Mouse (Mus musculus): Measurements from ENCODE around the gene Ssc4d. TPM values are rescaled to one million over a fixed set of nuclear protein-coding genes. Genes with fewer than 3 reads are reported as not detected.

Gene Ssc4d
- total RNA-seq, 2 experiments from 2014 or later: 0.79 to 1.3 TPM

- no peak for DNase-seq (ENCODE audit: low spot score in 2 of 2)
Observed at GRCm38 (mm10) chr5:135911633-135912220, 62.6 kb downstream of the Ssc4d start.

GRCm38 (mm10) chr5:135910813-135911212 is 63.5 kb downstream of the Ssc4d start:
- no peak for DNase-seq (ENCODE audit: low spot score in 2 of 2)

Other genes with a start within 250 kb of the Ssc4d start
- gene Tmem120a, start 230.1 kb downstream of the Ssc4d start, total RNA-seq (2021): 10 to 100 TPM; 18.3 to 22.4 TPM
- not detected for gene Styxl1, start 196.1 kb downstream of the Ssc4d start, total RNA-seq (2021)
- gene Mdh2, start 196.1 kb downstream of the Ssc4d start, total RNA-seq (2021): 100 to 1,000 TPM; 431 to 433 TPM
- gene Srrm3, start 167.6 kb downstream of the Ssc4d start, total RNA-seq (2021): 10 to 100 TPM; 94.9 to 95.4 TPM
- 10 to 100 TPM; 16.5 to 31.4 TPM for gene Hspb1, start 86.6 kb downstream of the Ssc4d start, total RNA-seq (2021)
- gene Ywhag, start 39.9 kb downstream of the Ssc4d start, total RNA-seq (2021): 1,000 to 10,000 TPM; 1,157 to 1,215 TPM
- gene Zp3, start 5.6 kb upstream of the Ssc4d start, total RNA-seq (2021): not detected
- 10 to 100 TPM in 1 of 2 experiments, 1 to 10 TPM in 1; 8.3 to 10.2 TPM for gene Dtx2, start 20.3 kb upstream of the Ssc4d start, total RNA-seq (2021)
- not detected for gene Upk3b, start 64.0 kb upstream of the Ssc4d start, total RNA-seq (2021)
- gene Upk3bl, start 80.0 kb upstream of the Ssc4d start, total RNA-seq (2021): under 1 TPM in 1 of 2 experiments, not detected in 1; 0.75 TPM
- 10 to 100 TPM in 1 of 2 experiments, 1 to 10 TPM in 1; 4.8 to 10.3 TPM for gene Rasa4, start 109.4 kb upstream of the Ssc4d start, total RNA-seq (2021)
- gene Polr2j, start 142.1 kb upstream of the Ssc4d start, total RNA-seq (2021): 10 to 100 TPM; 74.9 to 75.7 TPM
- 10 to 100 TPM; 13.8 to 16.2 TPM for gene Lrwd1, start 161.5 kb upstream of the Ssc4d start, total RNA-seq (2021)
- 1 to 10 TPM; 9.0 to 9.5 TPM for gene Alkbh4, start 161.6 kb upstream of the Ssc4d start, total RNA-seq (2021)
- gene Orai2, start 196.2 kb upstream of the Ssc4d start, total RNA-seq (2021): 10 to 100 TPM; 45.9 to 48.5 TPM
- 10 to 100 TPM; 36.2 to 40.7 TPM for gene Prkrip1, start 224.4 kb upstream of the Ssc4d start, total RNA-seq (2021)